Mouse (Mus musculus) heart, embryonic 15.5 days (tissue): ENCODE results near the gene Itgb1. TPM values are rescaled to one million over a fixed set of nuclear protein-coding genes. Genes with fewer than 3 reads are reported as not detected.

Experiments
- ATAC-seq: fragments of 200-750 bp; cut with Nextera tagmentation; replicated peaks from 2 replicates; pipeline ENCODE4 v1.8.0; 2017; ENCODE audit warnings: low read depth, moderate TSS enrichment; ENCODE audit not compliant: insufficient number of reproducible peaks, insufficient read depth, low FRiP score
- H3K27ac ChIP-seq: fragments of 300-500 bp; sonication (generic); 2 replicates; pipeline ENCODE4 v1.5.1; 2015; ENCODE audit warnings: mild to moderate bottlenecking, inconsistent platforms
- H3K27me3 ChIP-seq: fragments of 300-500 bp; sonication (generic); 2 replicates; pipeline ENCODE4 v1.6.1; 2015; ENCODE audit warnings: inconsistent platforms
- H3K36me3 ChIP-seq: fragments of 300-500 bp; sonication (generic); 2 replicates; pipeline ENCODE4 v1.6.1; 2015; ENCODE audit warnings: mild to moderate bottlenecking, inconsistent platforms
- H3K4me1 ChIP-seq: fragments of 300-500 bp; sonication (generic); replicated peaks from 2 replicates; pipeline ENCODE4 v1.6.1; 2015; ENCODE audit warnings: inconsistent platforms
- H3K4me2 ChIP-seq: fragments of 300-500 bp; sonication (generic); 2 replicates; pipeline ENCODE4 v1.6.1; 2015; ENCODE audit warnings: inconsistent platforms, mild to moderate bottlenecking, moderate library complexity
- H3K4me3 ChIP-seq: fragments of 300-500 bp; sonication (generic); 2 replicates; pipeline ENCODE4 v1.5.1; 2015; ENCODE audit warnings: mild to moderate bottlenecking, inconsistent platforms
- H3K9ac ChIP-seq: fragments of 300-500 bp; sonication (generic); 2 replicates; pipeline ENCODE4 v1.6.1; 2015; ENCODE audit warnings: mild to moderate bottlenecking, inconsistent platforms
- H3K9me3 ChIP-seq: fragments of 300-500 bp; sonication (generic); replicated peaks from 2 replicates; pipeline ENCODE4 v1.6.1; 2016; ENCODE audit warnings: inconsistent platforms
- WGBS: fragments of 180-500 bp; shearing (Covaris S2); methylation state at CpG from one replicate; pipeline ENCODE4 v1.1.7; 2015; ENCODE audit warnings: mixed read lengths; 5-methylcytosine and 5-hydroxymethylcytosine counted together
- polyA plus RNA-seq: library from polyadenylated mRNA; unstranded; fragments of >200 nt; fragmentation: Nextera tagmentation; extraction: Ambion mirVana; gene quantifications from 2 replicates; pipeline ENCODE4 v1.2.1, GENCODE M21; 2015

The Itgb1 gene
- polyA plus RNA-seq, 1 experiment from 2014 or later: 356 TPM

DNA sequence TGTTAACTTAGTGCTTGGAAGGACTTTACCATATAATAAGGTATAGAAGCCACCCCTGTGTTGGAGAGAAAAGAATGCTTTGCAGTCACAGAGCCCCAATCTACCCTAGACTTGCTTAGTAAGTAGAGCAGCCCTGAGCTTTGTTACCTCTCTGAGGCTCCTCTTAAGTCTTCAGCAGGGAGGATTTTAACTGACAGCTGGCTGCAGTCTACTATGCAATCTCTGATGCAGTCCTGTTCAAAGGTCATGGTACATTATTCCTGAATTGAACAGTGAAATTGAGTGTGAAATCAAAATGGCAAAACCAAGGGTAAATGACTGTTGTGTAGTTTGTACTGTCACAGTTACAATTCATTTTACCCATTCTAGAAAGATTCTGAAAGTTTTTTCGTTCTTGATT, 41.8 kb downstream of the Itgb1 start:
- peaks cover 74% of the 10 kb centered on the region for H3K36me3 ChIP-seq
- H3K4me3 ChIP-seq: no peak overlapping the region
- ATAC-seq: no peak
- H3K4me1 ChIP-seq: no peaks in the 10 kb centered on the region
- no peak overlapping the region for H3K4me2 ChIP-seq
- no peaks in the 10 kb centered on the region for H3K9me3 ChIP-seq
- no peak overlapping the region for H3K27ac ChIP-seq
- no peaks in the 10 kb centered on the region for H3K27me3 ChIP-seq
- 93% methylated on average over 1 of the region's 1 CpGs for WGBS
- no peak overlapping the region for H3K9ac ChIP-seq

DNA sequence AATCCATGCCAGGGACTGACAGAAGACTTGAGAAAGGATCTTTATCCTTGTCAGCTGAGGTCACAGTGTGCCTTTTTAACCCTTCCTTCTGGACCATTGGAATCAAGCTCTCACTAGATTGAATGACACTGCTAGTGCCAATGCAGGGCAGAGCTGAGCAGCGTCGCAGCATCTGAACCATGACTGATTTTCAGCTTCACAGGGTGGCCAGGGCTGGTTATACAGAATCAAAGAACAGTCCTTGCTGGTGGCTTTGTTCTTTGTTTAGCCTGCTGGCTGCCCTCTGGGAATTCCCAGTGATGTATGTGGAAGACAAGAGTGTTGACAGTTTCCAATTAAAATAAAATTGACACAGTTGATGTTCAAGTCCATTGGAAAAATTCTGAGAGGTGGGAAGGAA, 46.8 kb downstream of the Itgb1 start:
- H3K9ac ChIP-seq: no peak overlapping the region
- 89% methylated on average over 2 of the region's 2 CpGs for WGBS
- H3K27me3 ChIP-seq: no peaks in the 10 kb centered on the region
- H3K4me2 ChIP-seq: no peak overlapping the region
- ATAC-seq: no peak
- H3K27ac ChIP-seq: no peak overlapping the region
- no peaks in the 10 kb centered on the region for H3K4me1 ChIP-seq
- H3K36me3 ChIP-seq: peaks cover 54% of the 10 kb centered on the region
- H3K4me3 ChIP-seq: no peak overlapping the region
- H3K9me3 ChIP-seq: no peaks in the 10 kb centered on the region

DNA sequence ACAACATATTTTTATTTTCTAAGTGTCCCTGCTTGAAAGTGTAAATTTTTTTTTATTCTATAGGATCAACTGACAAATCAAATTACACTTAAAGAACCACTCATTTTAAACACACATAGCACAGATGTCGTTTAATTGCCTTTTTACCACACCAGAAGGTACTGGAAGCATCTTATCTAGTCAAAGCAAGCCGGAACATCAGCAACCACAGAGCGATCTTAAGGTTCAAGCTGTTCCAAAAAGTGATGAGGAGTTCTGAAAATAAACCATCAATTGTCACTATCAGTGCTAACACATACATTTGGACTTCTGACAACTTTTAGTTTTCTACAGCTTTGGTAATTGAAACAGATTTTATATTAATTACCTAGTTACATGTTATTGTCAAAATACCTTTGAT, 48.7 kb downstream of the Itgb1 start:
- Histone ChIP-seq H3K27ac (no peak overlapping the region), H3K9ac (no peak overlapping the region), H3K27me3 (no peaks in the 10 kb centered on the region), H3K9me3 (no peaks in the 10 kb centered on the region), H3K36me3 (peaks cover 48% of the 10 kb centered on the region), H3K4me1 (no peaks in the 10 kb centered on the region), H3K4me2 (no peak overlapping the region), H3K4me3 (no peak overlapping the region)
- WGBS: 85% methylated on average over 3 of the region's 3 CpGs
- ATAC-seq: no peak

DNA sequence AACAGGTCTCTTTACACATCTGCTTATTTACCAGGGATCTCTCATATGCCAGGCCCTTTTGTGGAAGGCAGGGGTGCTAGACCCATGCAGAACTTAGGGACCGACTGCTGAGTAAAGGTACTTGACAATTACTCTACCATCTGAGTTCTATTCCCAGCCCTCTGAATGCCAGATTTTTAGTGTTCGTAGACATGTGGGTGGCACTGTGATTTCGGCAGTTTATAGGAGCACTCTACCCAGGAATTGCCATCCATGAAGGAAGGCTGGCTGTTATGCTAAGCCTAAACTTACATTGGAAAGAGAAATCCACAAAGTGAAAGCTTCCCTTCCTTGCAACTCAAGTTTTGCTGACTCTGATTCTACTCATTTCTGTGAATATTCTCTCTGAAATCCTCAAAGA, 50.2 kb downstream of the Itgb1 start:
- Histone ChIP-seq H3K36me3 (peaks cover 37% of the 10 kb centered on the region), H3K9me3 (no peaks in the 10 kb centered on the region), H3K4me3 (no peak overlapping the region), H3K4me2 (no peak overlapping the region), H3K27ac (no peak overlapping the region), H3K4me1 (no peaks in the 10 kb centered on the region), H3K9ac (no peak overlapping the region), H3K27me3 (no peaks in the 10 kb centered on the region)
- no peak for ATAC-seq
- WGBS: 94% methylated on average over 3 of the region's 3 CpGs

Other genes with a start within 250 kb of the Itgb1 start
- gene Gm3952, start 113.0 kb downstream of the Itgb1 start, polyA plus RNA-seq: not detected in 2 replicates